ENCODE assay signal across 14 mouse cellular contexts in the genomic region with DNA sequence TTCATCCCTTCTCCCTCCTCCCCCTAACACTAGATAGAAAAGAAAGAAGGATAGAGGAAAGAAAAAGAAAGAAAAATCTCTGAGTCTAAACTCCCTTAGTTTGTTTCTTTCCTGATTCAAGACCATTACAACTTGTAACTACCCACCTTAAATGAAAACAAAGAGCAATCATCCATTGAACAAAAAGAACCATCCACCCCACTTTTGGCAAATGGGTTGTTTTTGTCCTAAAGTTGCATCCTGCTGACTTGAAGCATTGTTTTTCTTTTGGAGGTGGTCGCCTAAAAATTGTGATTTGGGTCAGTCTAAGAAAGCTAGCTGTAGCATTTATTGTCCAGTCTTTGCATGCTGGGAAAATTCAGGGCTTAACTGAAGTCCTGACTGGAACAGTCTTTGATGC.
DNase-seq lines count a peak whose midpoint lies in the region.
"Had no signal": no experiment of that assay in that cellular context is flagged by ENCODE, and none has a peak within 500 bp of the region (broad histone marks: within the 10 kb centered on the region; RNA-seq: fewer than 3 reads in every experiment).

No protein-coding gene starts in this region.

- DNase-seq in ES-CJ7 (ENCODE audit: low read depth, low spot score) (peak; percentile 28), R1 (ENCODE audit: low read depth, low spot score) (peak; percentile 19)
- DNase-seq in brain, adult 2 months (ENCODE audit: low read depth, low spot score), result peak; percentile 5
- DNase-seq in yolk sac, embryonic 10.5 days (ENCODE audit: low spot score), result no peak
- no peak for DNase-seq in cerebellum, adult 11 months
- DNase-seq: adrenal gland, adult 8-10 months; adrenal gland, postnatal 14 days; adrenal gland, postnatal 36 days; B cell, adult 2 months; cerebellum, adult 11-12 months; cerebellum, adult 2 months; cerebellum, adult 9-10 months; cerebellum, postnatal 10 days; cerebellum, postnatal 25 days had no signal

Comparison
In these comparisons a context has a peak if more than half of its experiments do, and no peak if none do; other contexts are left out.
1. DNase-seq: peak in ES-CJ7 (single experiment), R1 (single experiment) and brain, adult 2 months (single experiment); none in yolk sac, embryonic 10.5 days (single experiment) and cerebellum, adult 11 months (single experiment).